Mouse (Mus musculus) embryonic fibroblast, embryonic 13.5 days (primary cell): Measurements from ENCODE around the gene Med13l.

ENCODE experiments used
- CTCF ChIP-seq: IDR thresholded peaks from 2 replicates; pipeline ENCODE4 v1.5.1; 2011; ENCODE audit warnings: mild to moderate bottlenecking, control low read depth, low read length, moderate library complexity, borderline replicate concordance; ENCODE audit not compliant: insufficient read depth
- POLR2A ChIP-seq: IDR thresholded peaks from 2 replicates; pipeline ENCODE4 v1.6.1; 2011; ENCODE audit warnings: low read depth, mild to moderate bottlenecking, control low read depth, low read length, moderate library complexity

DNA sequence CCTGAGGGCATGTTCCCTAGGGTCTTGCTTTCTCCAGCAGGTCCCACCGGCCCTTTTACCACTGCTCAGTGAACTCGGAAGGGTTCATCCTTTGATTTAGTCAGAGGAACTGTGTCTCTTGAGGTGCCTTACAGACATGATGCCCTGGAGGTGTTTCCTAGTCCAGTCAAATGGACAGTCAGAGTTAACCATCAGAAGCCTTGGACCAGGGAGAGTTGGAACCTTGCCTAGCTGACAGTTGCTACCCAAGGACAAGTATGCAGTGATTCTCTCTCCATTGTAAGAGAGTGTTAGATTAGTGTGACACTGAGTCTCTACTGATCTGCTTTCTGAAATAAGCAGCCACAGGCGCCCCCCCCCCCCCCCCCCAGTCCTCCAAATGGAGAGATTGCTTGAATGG is 162.0 kb downstream of the Med13l start:
- TF ChIP-seq CTCF (no peak), POLR2A (no peak)
